Mouse (Mus musculus): Measurements from ENCODE around the gene 4933428G20Rik. TPM values are rescaled to one million over a fixed set of nuclear protein-coding genes. Genes with fewer than 3 reads are reported as not detected.

Gene 4933428G20Rik
- total RNA-seq, 2 experiments from 2014 or later, result not detected

DNA sequence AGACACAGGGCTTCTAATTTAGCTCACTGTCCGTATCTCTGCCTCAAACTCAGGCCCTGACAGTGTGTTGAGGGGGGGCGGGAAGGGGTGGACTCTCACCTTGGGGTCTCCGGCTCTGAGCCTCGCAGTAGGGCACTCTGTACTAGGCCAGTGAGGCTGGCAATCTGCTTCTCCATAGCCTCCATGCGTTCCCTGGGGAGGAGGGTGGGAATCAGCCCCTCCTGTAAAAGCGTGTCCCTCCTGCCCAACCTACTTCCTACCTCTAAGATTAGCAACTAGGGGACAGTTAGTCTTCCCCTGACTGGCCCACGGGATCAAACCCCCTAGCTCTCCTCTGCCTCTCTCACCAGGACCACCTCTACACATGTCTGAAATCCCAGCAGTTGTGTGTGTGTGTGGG lies 33.5 kb upstream of the 4933428G20Rik start:
- DNase-seq (ENCODE audit: low spot score), result no peak

DNA sequence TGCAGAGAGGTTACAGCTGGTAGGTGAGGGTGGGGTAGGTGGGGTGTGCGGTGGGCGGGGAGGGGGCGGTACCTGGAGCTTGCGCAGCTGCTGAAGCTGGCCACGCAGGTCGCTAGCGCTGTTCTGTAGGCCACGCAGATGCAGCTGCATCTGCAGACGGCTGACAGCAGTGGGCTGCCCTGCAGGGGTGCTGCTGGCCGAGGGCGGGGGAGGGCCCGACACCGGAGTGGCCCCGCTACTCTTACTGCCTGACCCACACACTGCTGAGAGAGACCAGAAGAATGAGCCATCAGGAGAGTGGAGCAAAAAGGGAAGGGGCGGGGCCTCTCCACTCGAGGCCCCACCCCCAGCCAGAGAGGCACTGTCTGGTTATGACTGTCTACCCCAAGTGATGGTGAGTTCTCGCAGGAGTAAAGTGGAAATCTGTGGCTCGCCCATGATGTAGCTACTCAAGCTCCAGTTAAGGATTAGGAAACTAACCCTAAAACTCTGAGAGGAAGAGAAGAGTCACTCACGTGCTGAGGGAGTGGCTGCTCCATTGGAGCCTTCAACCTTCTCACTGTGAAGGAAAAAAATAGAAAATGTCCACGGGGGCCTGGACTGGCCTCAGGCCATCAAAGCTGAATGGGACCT lies 32.9 kb upstream of the 4933428G20Rik start:
- no peak for DNase-seq (ENCODE audit: low spot score)

DNA sequence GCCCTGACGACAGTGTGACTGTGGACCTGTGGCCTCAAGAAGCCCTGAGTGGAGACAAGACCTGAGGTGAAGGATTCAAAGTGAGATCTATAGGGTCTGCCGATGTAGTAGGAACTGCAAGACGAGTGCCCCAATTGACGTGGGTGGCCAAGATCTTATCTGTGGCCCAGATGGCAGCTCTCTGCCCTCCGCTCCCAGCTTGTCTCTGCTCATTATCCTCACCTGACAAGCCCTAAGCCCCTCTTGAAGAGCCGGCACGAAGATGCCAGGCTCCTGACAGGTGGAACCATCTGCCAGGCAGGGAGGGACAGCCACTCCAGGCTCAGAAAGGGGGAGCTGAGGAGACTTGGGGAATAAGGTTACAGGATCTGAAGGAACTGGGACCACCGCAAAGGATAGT lies 32.2 kb upstream of the 4933428G20Rik start:
- DNase-seq (ENCODE audit: low spot score), result no peak

DNA sequence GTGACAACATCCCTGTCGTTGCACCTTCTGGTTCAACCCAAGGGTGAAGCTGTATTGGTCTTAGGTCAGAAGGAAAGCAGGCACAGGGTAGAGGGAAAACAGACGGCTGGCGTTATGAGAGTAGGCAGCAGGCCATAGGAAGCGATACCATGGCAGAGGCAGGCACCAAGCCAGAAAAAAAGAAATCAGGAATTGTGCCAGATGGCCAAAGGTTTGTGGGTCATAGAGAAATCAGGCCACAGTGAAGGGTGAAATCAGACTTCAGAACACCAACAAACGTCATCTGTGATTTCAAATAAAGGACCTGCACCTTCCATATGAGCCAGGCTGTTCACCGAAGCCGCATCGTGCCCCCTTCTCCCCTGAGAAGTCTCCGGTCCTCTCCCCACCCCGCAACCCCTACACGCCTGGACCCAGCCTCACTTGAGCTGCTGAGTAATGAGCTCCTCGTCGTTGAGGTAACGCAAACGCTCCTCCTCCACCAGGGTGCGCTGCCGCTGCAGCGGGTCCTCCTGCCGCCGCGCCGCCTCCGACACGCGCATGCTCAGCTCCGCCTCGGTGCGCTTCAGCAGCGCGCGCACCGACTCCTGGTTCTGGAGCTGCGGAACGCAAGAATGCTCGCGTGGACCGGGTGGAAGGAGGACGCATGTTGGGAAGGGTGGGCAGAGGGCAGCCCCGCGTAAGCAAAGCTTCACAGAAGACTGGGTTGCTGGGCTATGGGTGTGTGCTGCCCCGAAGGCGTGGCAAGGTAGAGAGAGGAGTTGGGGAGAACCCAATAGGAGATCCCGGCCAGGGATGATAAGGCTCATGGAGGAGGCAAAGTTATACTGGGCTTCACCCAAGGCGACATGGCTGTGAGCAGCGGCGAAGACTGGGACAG lies 31.5 kb upstream of the 4933428G20Rik start:
- peak; percentile 89 for DNase-seq (ENCODE audit: low spot score)

DNA sequence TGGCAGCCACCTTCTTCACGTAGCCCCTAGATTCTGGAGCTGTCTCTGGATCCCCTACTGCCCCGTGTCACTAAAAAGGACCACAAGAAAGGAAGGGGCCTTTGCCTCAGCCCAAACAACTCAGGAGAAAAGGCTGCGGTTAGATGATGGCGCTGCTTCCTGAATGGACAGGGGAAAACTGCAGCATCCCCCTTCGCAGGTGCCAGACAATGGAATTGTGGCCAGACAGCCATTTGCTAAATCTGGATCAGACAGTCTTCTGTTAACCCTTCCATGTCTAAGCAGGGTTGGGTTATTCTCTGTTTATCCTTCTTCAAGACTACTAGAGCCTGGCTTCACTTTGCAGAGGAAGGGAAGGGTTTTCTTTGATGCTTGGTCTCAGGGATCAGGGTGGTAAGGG lies 30.8 kb upstream of the 4933428G20Rik start:
- DNase-seq (ENCODE audit: low spot score), result no peak

DNA sequence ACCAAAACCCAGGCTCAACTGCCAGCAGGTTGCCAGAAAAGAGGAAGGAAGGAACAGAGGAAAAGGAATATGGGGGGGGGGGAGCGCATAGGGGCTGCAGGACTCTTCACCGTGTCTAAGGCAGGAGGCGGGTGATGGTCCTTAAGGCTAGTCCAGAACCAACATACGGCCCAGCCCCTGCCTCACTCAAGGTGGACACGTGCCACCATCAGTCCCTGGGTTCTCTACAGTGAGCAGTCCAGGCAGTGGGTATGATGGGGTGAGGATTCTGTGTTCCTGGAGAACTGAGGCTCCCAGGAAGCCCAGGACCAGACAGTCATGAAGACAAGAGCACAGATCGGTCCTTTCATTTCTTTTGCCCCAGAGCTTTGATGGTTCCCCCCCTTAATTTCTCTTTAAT lies 29.9 kb upstream of the 4933428G20Rik start:
- DNase-seq (ENCODE audit: low spot score), result no peak

DNA sequence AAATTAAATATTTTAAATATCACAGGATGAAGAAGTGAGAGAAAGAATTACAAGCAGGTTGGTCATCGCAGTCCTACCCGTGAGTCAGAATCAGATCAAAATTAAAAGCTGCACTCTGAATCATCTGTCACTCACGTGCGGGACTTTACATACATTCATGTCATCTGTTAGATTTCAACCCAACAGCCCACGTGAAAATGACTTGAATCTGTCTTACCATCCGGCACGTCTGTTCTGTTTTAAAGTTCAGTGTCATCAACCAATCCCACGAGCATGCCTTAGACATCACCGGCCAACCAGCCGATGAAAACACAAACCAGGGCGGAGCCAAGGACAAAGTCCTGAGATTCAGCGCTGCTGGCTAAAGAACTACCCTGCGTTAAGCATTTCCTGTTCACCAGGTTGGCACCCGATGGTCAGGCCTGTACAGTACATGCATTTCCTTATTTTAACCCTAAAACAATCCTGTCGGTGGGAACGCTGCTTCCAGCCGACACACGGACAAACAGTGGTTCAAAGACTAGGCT lies 28.2 kb upstream of the 4933428G20Rik start:
- no peak for DNase-seq (ENCODE audit: low spot score)

DNA sequence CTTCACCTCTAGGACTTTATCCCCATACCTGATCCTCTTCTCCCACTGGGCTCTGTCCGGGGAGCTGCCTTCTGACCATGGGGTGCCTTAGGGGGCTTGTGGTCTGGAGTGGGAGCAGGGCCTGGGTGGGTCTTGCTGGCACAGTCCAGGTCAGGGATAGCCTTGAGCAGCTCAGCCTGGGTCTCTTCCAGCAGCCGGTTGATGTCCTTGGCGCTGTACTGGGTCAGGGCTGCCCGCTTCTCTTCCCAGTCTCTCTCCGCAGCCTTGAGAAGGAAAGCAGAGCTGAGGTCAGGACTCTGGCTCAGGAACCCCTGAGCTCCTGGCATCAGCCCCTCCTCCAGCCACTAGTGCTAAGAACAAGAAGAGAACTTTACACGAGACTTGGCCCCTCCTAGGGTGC lies 25.2 kb upstream of the 4933428G20Rik start:
- DNase-seq (ENCODE audit: low spot score), result no peak

DNA sequence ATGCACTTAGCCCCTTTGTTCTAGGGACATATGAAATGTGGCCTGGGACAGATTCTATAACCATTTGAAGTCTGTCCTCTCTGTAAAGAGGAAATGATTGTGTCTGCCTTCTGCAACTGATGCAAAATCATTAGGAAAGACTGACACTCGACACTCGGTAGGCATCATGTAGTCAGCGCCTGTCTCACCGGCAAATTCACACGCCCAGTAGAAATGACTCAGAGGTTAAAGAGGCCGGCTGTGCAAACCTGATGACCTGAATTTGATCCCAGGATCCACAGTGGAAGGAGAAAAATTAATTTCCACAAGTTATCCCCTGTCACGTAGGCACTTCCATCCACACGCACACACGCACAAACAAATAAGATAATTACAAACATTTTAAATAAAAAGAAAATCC lies 24.2 kb upstream of the 4933428G20Rik start:
- DNase-seq (ENCODE audit: low spot score), result no peak

DNA sequence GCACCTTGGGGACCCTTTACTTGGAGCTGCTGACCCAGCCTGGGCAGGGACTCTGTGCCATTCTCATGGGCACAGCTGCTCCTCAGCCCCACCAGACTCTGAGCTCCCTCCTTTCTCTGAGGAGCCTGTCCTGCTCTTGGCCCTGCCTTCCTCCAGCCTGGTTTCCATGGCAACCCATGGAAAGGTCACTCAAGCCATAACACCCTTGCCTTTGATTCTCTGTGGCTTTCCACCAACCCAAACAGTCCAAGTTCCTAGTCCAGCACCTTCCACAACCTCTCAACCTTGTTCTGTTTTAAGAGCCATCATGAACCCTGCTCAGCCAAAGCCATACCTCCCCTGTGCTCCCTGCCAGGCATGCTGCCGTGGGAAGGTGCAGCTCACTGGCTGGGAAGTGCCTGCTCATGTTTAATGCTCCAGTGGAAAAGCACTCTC lies 23.7 kb upstream of the 4933428G20Rik start:
- no peak for DNase-seq (ENCODE audit: low spot score)

DNA sequence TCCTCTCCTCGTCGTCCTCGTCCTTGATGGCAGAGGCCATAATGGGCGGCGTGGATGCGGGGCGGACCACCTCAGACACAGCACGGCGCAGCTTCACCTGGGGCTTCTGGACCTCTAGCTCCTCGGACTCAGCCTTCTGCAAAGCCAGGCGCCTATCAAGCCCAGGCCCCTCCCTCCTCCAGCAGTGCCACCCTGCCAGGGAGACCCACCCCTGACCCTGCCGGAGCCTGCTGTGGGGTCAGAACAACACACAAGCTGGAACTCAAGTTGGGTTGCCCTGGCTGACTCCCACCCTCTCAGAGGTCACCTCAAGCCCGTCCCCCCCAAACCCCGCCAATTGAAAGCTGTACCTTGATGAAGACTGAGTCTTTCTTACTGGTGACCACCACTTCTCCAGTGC lies 23.0 kb upstream of the 4933428G20Rik start:
- no peak for DNase-seq (ENCODE audit: low spot score)

DNA sequence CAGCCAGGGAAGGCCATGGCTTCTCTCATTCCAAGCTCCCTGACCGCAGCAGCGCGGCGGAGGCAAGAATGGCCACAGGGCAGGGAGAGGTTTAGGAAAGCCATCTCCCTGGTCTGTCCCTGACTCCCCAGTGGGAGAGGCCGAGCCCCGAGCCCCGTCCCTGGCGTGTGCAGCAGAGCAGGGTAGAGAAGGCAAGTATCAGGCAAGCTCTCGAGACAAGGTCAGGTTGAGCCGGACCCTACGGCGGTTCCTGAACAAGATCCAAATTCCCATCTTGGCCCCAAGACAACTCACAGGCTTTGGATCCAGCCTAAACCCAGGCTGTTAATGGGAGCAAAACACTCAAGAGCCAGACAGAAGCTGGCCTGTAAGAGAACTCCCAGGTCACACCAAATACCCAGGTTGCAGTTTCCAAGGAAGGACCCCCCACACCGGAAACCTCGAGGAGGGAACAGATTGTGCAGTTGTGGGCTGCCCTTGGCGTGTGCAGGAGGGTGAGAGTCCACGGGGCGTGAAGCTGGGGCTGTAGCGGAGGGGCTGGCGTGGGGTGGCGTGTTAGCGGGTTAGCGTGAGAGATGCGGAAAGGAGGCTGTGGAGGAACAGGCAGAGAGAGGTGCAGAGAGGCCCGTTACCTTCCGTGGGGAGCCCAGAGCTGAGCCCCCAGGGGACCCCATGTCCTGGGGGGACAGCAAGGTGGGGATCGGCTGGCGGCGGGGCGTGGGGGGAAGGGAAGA lies 21.8 kb upstream of the 4933428G20Rik start:
- DNase-seq (ENCODE audit: low spot score), result no peak

DNA sequence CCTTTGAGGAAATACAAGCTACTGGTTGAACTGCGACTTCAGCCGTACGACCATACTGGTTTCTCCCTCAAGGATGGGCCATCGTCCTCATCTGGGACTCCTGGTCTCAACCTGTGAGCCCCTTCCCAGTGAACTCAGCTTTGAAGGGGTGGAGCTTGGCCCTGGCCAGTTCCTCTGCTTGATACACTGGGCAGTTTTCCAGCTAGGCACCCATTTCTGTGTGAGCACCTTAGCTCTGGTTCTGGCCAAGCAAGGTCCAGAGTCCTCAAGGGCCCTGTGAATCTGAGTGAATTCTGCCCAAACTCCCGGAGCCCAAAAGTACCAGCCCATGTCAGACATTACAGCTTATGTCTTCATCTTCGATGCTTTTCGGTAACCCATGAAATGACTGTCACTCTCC lies 20.4 kb upstream of the 4933428G20Rik start:
- no peak for DNase-seq (ENCODE audit: low spot score)

DNA sequence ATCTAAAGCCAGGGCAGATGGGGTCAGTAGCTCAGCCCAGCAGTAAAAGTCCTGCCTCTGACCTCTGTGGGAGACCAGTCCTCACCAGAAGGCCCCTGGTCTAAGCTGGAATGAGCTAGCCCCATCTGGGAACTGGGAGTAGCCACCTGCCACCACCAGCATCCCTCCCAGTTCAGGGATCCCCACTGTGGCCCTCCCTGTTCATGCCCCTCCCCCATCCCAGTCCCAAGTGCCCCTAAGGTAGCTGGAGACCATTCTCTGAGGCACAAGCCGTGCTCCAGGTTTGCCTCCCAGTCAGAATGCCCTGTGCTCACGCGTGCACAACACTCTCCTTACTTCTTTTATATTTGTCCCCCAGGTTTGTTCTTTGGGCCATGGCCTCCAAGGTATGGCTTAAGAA lies 12.9 kb upstream of the 4933428G20Rik start:
- DNase-seq (ENCODE audit: low spot score), result no peak

DNA sequence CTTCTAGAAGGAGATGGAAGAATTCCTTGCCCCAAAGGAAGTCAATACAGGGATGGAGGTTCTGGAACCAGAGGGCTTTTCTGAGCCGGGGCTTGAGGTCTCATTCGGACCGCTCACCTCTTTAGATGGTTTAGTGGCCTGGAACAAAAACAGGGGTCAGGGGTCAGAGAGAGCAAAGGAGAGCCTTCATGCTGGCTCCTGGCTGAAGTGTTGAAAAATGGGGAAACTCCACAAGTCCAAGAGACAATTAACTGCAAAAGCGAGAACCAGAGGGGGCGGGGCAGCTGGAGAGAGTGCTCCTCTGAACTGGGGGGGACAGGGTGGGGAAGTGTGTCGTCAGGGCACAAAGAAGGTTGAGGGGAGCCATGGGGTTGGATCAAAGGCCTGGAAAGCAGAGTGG lies 12.4 kb upstream of the 4933428G20Rik start:
- DNase-seq (ENCODE audit: low spot score), result no peak

DNA sequence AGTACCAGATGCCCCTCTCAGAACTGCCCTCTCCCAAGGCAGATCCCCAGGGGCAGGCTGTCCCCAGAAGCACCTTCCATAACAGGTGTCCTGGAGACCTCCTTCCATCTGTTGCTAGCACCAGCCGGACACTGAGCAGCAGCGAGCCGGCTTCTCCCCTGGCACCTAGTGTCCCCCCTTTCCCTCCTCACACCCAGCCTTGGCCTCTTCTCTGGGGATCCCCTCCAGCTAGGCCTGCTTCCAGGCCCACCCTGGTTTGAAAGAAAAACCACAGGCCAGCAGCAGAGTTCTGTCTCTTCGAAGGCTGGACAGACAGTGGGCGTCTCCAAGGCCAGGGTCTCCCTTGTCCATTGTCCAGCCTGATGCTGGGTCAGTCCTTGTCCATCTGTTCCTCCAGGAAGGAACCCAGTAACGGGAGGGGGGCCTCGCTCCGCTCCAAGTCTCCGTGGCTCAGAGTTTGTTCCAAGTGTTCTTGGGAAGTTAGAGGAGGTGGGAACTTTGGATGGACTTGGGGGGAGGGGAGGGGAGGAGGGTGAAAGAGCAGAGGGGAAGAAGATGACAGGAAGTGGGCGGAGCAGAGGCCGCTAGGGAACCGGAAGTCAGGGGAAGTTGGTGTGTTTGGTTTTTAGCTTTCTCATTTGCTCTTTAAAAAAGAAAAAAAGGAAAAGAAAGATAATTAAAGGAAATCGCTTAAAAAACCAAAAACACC lies 11.7 kb upstream of the 4933428G20Rik start:
- peak; percentile 16 for DNase-seq (ENCODE audit: low spot score)

DNA sequence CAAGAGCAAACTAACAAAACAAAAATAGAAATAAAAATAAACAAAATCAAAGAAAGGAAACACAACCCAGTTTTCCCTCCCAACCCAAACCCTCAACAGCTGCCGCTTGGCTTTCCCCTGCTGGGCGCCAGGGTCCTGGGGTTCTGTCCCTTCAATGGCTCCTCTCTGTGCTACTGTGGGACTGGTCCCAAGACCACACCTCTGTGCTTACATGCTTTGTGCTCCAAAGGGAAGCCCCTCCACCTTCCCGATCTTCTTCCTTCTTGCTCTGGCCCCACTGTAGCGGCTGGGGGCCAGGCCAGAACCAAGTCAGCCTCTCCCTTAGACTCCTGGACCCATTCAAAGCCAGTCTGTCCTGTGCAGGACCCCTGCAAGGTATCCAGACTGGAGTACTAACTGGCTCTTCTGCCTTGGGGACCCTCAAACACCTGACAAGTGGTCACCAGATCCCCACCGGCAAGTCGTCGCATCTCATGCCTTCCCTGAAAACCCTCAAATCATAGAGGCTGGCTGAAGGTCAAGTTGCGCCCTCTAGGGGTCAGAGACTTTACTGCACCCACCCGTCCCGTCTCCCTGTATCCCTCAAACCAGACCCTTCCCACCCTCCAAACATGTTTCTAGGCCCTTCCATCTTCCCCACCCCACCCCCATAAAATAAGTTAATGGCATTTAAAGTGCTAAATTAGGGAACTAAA lies 11.0 kb upstream of the 4933428G20Rik start:
- peak; percentile 64 for DNase-seq (ENCODE audit: low spot score)

DNA sequence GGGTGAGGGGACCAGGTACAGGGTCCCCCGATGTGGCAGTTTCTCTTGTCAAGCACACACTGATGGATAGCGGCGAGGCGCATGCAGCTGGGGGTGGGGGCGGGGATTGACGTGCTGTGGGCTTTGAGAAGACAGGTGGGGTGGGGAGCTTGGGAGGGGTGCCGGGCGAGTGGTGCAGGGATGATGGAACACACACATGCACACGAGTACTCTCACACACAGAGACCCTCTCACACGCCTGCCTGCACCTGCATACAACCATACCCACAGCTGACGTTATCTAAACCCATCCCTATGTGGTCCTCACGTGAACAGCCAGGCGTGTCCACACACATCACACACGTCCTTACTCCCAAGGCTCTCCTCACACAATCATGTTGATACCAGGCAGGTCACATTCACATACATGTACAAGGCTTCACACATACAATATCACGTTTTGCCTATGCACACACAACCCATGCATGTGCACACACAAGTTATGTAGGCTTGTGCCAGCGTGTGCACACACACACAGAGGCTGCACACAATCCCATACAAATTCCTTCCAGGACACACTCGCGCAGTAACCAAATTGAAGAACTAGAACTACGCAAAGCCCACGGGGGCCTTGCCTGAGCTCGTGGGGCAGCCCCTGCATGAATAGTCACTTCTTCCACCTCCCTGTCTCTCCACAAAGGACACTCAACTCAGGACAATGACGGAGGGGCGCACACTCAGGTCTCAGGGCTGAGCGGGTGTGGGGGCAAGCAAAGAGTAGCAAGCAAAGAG lies 9.8 kb upstream of the 4933428G20Rik start:
- no peak for DNase-seq (ENCODE audit: low spot score)

DNA sequence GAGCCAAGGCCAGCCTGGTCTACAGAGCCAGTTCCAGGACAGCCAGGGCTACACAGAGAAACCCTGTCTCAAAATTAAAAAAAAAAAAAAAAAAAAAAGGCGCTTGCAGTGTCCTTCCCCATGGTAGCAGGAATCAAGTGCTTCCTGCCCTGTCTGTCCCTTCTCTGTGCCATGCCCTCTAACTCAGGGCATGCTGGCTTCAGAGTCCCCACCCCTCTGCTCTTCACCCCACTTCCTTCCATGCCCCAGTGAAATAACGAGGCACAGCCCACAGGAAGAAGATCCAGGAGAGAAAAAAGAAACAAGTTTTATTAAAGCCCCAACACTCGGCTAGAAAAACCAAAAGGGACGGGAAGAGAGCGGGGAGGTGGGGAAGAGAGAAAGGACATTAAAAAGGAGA lies 8.9 kb upstream of the 4933428G20Rik start:
- DNase-seq (ENCODE audit: low spot score), result no peak

DNA sequence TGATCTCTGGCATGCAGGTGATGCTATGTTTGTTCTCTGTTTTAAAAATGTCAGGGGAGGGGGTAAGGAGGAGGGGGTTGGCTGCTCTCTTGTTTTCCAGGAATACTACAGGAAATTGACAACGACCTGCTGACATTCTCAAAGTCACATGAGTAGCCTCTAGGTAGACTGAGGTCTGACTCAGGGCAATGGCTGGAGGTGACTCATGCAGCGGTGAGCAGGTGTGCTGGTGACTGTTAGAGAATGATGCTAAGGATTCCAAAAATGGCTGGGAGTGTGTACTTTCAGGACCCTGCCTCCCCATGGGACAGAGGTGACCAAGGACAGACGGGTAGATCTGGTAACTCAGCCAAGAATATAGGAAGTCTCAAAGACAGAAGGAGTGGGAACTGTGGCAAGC lies 8.1 kb upstream of the 4933428G20Rik start:
- no peak for DNase-seq (ENCODE audit: low spot score)

Measured in gastrocnemius, adult 18-20 months (tissue).